Mouse (Mus musculus) small intestine, adult 2 months (tissue): Measurements from ENCODE around the gene Olfr1046.

Experiments
- CTCF ChIP-seq: fragments of 200-500 bp; IDR thresholded peaks from 2 replicates; pipeline ENCODE4 v1.5.1; 2012; ENCODE audit warnings: low read depth, mild to moderate bottlenecking, control low read depth, inconsistent platforms, low read length, moderate library complexity, mixed read lengths; ENCODE audit not compliant: insufficient replicate concordance, insufficient read length; ENCODE audit errors: extremely low read depth
- POLR2A ChIP-seq: fragments of 200-500 bp; IDR thresholded peaks from 2 replicates; pipeline ENCODE4 v1.6.1; 2012; ENCODE audit warnings: low read depth, mild to moderate bottlenecking, control low read depth, inconsistent platforms, low read length, moderate library complexity

DNA sequence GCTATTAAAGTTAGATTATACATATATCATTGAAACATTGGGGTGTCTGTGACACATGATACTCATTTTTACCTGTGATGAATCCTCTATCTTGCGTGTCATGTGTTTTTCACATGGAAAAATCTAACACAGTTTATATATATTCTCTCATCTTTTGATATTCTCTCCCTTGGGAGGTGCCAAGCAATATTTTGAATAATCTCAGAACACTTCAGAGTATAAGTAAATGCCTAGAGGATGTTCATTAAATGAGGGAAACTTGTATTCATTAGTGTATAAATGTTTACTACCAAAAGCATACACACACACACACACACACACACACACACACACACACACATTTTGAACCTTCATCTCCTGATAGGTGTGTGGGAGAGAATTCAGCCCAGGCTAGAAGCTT lies 12.2 kb upstream of the Olfr1046 start, which contains the start of gene Olfr1047:
- TF ChIP-seq CTCF = no peak
- no peak for TF ChIP-seq POLR2A
